Mouse (Mus musculus) cortical plate, adult 2 months (tissue): ENCODE data around the gene Cog4.

Experiments
- CTCF ChIP-seq: fragments of 200-500 bp; IDR thresholded peaks from 2 replicates; pipeline ENCODE4 v1.5.1; 2011; ENCODE audit warnings: mild to moderate bottlenecking, control low read depth, low read length; ENCODE audit not compliant: insufficient read depth; ENCODE audit errors: extremely low read depth
- POLR2A ChIP-seq: fragments of 200-500 bp; IDR thresholded peaks from 2 replicates; pipeline ENCODE4 v1.6.1; 2011; ENCODE audit warnings: mild to moderate bottlenecking, low read length, control low read depth; ENCODE audit not compliant: insufficient read depth; ENCODE audit errors: extremely low read depth

- TF ChIP-seq CTCF (no peak), POLR2A (peak; percentile 52; the same call in 1 of the 2 replicates)
Measured at GRCm38 (mm10) chr8:110919341-110920031, 73.1 kb downstream of the Cog4 start, which contains the start of gene St3gal2.
